Mouse (Mus musculus): Measurements from ENCODE around the gene Igfbp7.

DNA sequence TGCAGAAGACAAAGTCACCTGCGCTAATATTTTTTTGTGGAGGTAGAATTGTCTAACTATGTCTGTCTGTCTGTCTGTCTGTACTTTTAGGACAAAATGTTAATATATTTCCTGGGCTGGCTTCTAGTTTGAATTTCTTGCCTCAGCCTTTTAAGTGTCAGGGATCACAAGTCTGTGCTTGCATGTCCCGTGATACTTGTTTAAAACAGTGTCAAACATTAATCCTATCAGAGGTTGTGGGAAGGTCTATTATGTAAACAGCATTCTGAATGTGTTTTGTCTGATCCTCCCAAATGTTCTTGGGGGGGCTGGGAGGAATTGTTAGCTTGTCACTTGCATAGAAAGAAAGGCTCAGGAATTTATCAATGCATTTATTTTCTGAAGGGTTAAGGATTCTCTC lies 24.6 kb upstream of the Igfbp7 start:
- TF ChIP-seq CTCF (IDR thresholded peaks at IDR 0.05; ENCODE audit: low read depth) (no peak), EP300 (optimal IDR thresholded peaks at IDR 0.05) (no peak)

Data from stomach, postnatal 0 days (tissue).